Mouse (Mus musculus): ENCODE results near the gene Pcbp1. TPM values are rescaled to one million over a fixed set of nuclear protein-coding genes. Genes with fewer than 3 reads are reported as not detected.

Pcbp1 gene
- total RNA-seq, 2 experiments from 2014 or later: 235 to 247 TPM

Small RNA genes lying within 50 kb of the gene (microRNA-seq; reads per million reads assigned to microRNA genes)
- gene Gm22184: not detected

Other genes starting within 250 kb of the Pcbp1 start
- gene Fam136a, start 160.7 kb downstream of the Pcbp1 start, total RNA-seq (2021): 10 to 100 TPM; 47.8 to 50.2 TPM
- gene Snrpg, start 155.0 kb downstream of the Pcbp1 start, total RNA-seq (2021): 100 to 1,000 TPM in 1 of 2 experiments, 10 to 100 TPM in 1; 97.3 to 118 TPM
- gene Pcyox1, start 129.2 kb downstream of the Pcbp1 start, total RNA-seq (2021): 10 to 100 TPM; 84.7 to 88.8 TPM
- 10 to 100 TPM; 61.3 to 77.4 TPM for gene Tia1, start 122.1 kb downstream of the Pcbp1 start, total RNA-seq (2021)
- gene Gm44790, start 99.7 kb downstream of the Pcbp1 start, total RNA-seq (2021): not detected
- gene C87436, start 87.9 kb downstream of the Pcbp1 start, total RNA-seq (2021): 10 to 100 TPM; 11.3 to 12.4 TPM
- under 1 TPM; 0.42 to 0.67 TPM for gene Asprv1, start 101.8 kb upstream of the Pcbp1 start, total RNA-seq (2021)
- 1 to 10 TPM; 6.7 to 9.8 TPM for gene Mxd1, start 142.8 kb upstream of the Pcbp1 start, total RNA-seq (2021)
- gene Snrnp27, start 158.2 kb upstream of the Pcbp1 start, total RNA-seq (2021): 10 to 100 TPM; 80.8 to 86.3 TPM
- gene Gmcl1, start 207.1 kb upstream of the Pcbp1 start, total RNA-seq (2021): 1 to 10 TPM; 7.4 to 8.4 TPM